Mouse (Mus musculus): ENCODE data around the gene Alg2. TPM values are rescaled to one million over a fixed set of nuclear protein-coding genes. Genes with fewer than 3 reads are reported as not detected.

The Alg2 gene
- polyA plus RNA-seq, 1 experiment from 2014 or later, result 48.1 TPM

GRCm38 (mm10) chr4:47438956-47439355 is 35.2 kb downstream of the Alg2 start:
- H3K27me3 ChIP-seq (ENCODE audit: insufficient read depth, low read length), result no peaks in the 10 kb centered on the region
- no peak overlapping the region for H3K27ac ChIP-seq
- no peaks in the 10 kb centered on the region for H3K9me3 ChIP-seq (replicated peaks; ENCODE audit: low read length)
- no peaks in the 10 kb centered on the region for H3K36me3 ChIP-seq (ENCODE audit: insufficient read depth, low read length)
- no peak overlapping the region for H3K9ac ChIP-seq (ENCODE audit: low read depth, low read length)
- 79% methylated on average over 6 of the region's 6 CpGs for WGBS
- no peak for ATAC-seq (replicated peaks; ENCODE audit: low FRiP score, low read depth)
- H3K4me3 ChIP-seq (replicated peaks; ENCODE audit: low read depth, low read length), result no peak overlapping the region
- no peak overlapping the region for H3K4me2 ChIP-seq (ENCODE audit: low read length)
- no peak for TF ChIP-seq CTCF (IDR thresholded peaks at IDR 0.05; ENCODE audit: low read depth)
- DNase-seq (ENCODE audit: low spot score), result no peak
- no peaks in the 10 kb centered on the region; the same call in 1 of the 2 replicates for H3K4me1 ChIP-seq (replicated peaks; ENCODE audit: insufficient read depth, low read length)

- Histone ChIP-seq H3K27ac (no peak overlapping the region), H3K9ac (ENCODE audit: low read depth, low read length) (peak overlapping the region; percentile 53), H3K4me1 (replicated peaks; ENCODE audit: insufficient read depth, low read length) (no peaks in the 10 kb centered on the region; the same call in 1 of the 2 replicates), H3K4me3 (replicated peaks; ENCODE audit: low read depth, low read length) (peak overlapping the region; percentile 48), H3K9me3 (replicated peaks; ENCODE audit: low read length) (no peaks in the 10 kb centered on the region), H3K27me3 (ENCODE audit: insufficient read depth, low read length) (no peaks in the 10 kb centered on the region), H3K36me3 (ENCODE audit: insufficient read depth, low read length) (no peaks in the 10 kb centered on the region), H3K4me2 (ENCODE audit: low read length) (peak overlapping the region; percentile 92)
- under 1% methylated on average over 33 of the region's 33 CpGs for WGBS
- peak; percentile 91 for DNase-seq (ENCODE audit: low spot score)
- ATAC-seq (replicated peaks; ENCODE audit: low FRiP score, low read depth), result peak; percentile 82
- peak; percentile 93 for TF ChIP-seq CTCF (IDR thresholded peaks at IDR 0.05; ENCODE audit: low read depth)
Measured at GRCm38 (mm10) chr4:47437365-47438340, 36.5 kb downstream of the Alg2 start.

- no peak overlapping the region for H3K4me2 ChIP-seq (ENCODE audit: low read length)
- ATAC-seq (replicated peaks; ENCODE audit: low FRiP score, low read depth), result no peak
- 60% methylated on average over 28 of the region's 28 CpGs for WGBS
Measured at GRCm38 (mm10) chr4:47435566-47436360, 38.4 kb downstream of the Alg2 start.

GRCm38 (mm10) chr4:47435131-47435530 is 39.0 kb downstream of the Alg2 start:
- Histone ChIP-seq H3K36me3 (ENCODE audit: insufficient read depth, low read length) (no peaks in the 10 kb centered on the region), H3K4me2 (ENCODE audit: low read length) (no peak overlapping the region), H3K9me3 (replicated peaks; ENCODE audit: low read length) (no peaks in the 10 kb centered on the region), H3K27me3 (ENCODE audit: insufficient read depth, low read length) (no peaks in the 10 kb centered on the region), H3K4me3 (replicated peaks; ENCODE audit: low read depth, low read length) (no peak overlapping the region), H3K27ac (no peak overlapping the region), H3K9ac (ENCODE audit: low read depth, low read length) (no peak overlapping the region), H3K4me1 (replicated peaks; ENCODE audit: insufficient read depth, low read length) (no peaks in the 10 kb centered on the region; the same call in 1 of the 2 replicates)
- no peak for DNase-seq (ENCODE audit: low spot score)
- WGBS, result 67% methylated on average over 12 of the region's 12 CpGs
- ATAC-seq (replicated peaks; ENCODE audit: low FRiP score, low read depth), result no peak
- no peak for TF ChIP-seq CTCF (IDR thresholded peaks at IDR 0.05; ENCODE audit: low read depth)

More at GRCm38 (mm10) chr4:47435566-47436360, 38.4 kb downstream of the Alg2 start:
- H3K36me3 ChIP-seq (ENCODE audit: insufficient read depth, low read length), result no peaks in the 10 kb centered on the region
- no peaks in the 10 kb centered on the region for H3K27me3 ChIP-seq (ENCODE audit: insufficient read depth, low read length)
- H3K27ac ChIP-seq, result no peak overlapping the region
- H3K9ac ChIP-seq (ENCODE audit: low read depth, low read length), result no peak overlapping the region
- H3K4me1 ChIP-seq (replicated peaks; ENCODE audit: insufficient read depth, low read length), result no peaks in the 10 kb centered on the region; the same call in 1 of the 2 replicates
- no peak overlapping the region for H3K4me3 ChIP-seq (replicated peaks; ENCODE audit: low read depth, low read length)
- no peak for DNase-seq (ENCODE audit: low spot score)
- H3K9me3 ChIP-seq (replicated peaks; ENCODE audit: low read length), result no peaks in the 10 kb centered on the region
- TF ChIP-seq CTCF (IDR thresholded peaks at IDR 0.05; ENCODE audit: low read depth), result no peak

GRCm38 (mm10) chr4:47432766-47433165 is 41.4 kb downstream of the Alg2 start:
- WGBS, result 63% methylated on average over 7 of the region's 7 CpGs
- no peaks in the 10 kb centered on the region for H3K9me3 ChIP-seq (replicated peaks; ENCODE audit: low read length)
- H3K27me3 ChIP-seq (ENCODE audit: insufficient read depth, low read length), result no peaks in the 10 kb centered on the region
- no peak for TF ChIP-seq CTCF (IDR thresholded peaks at IDR 0.05; ENCODE audit: low read depth)
- ATAC-seq (replicated peaks; ENCODE audit: low FRiP score, low read depth), result no peak
- no peak overlapping the region for H3K4me3 ChIP-seq (replicated peaks; ENCODE audit: low read depth, low read length)
- no peak overlapping the region for H3K4me2 ChIP-seq (ENCODE audit: low read length)
- no peak overlapping the region for H3K9ac ChIP-seq (ENCODE audit: low read depth, low read length)
- no peak overlapping the region for H3K27ac ChIP-seq
- no peak for DNase-seq (ENCODE audit: low spot score)
- no peaks in the 10 kb centered on the region for H3K36me3 ChIP-seq (ENCODE audit: insufficient read depth, low read length)
- no peaks in the 10 kb centered on the region; the same call in 1 of the 2 replicates for H3K4me1 ChIP-seq (replicated peaks; ENCODE audit: insufficient read depth, low read length)

- ATAC-seq (replicated peaks; ENCODE audit: low FRiP score, low read depth) (no peak), DNase-seq (ENCODE audit: low spot score) (no peak)
- no peak for TF ChIP-seq CTCF (IDR thresholded peaks at IDR 0.05; ENCODE audit: low read depth)
- no peaks in the 10 kb centered on the region for H3K9me3 ChIP-seq (replicated peaks; ENCODE audit: low read length)
- H3K9ac ChIP-seq (ENCODE audit: low read depth, low read length), result no peak overlapping the region
- no peaks in the 10 kb centered on the region for H3K36me3 ChIP-seq (ENCODE audit: insufficient read depth, low read length)
- WGBS, result 88% methylated on average over 5 of the region's 5 CpGs
- H3K4me2 ChIP-seq (ENCODE audit: low read length), result no peak overlapping the region
- H3K27ac ChIP-seq, result no peak overlapping the region
- no peak overlapping the region for H3K4me3 ChIP-seq (replicated peaks; ENCODE audit: low read depth, low read length)
- H3K4me1 ChIP-seq (replicated peaks; ENCODE audit: insufficient read depth, low read length), result no peaks in the 10 kb centered on the region
- H3K27me3 ChIP-seq (ENCODE audit: insufficient read depth, low read length), result no peaks in the 10 kb centered on the region
Measured at GRCm38 (mm10) chr4:47431081-47431480, 43.1 kb downstream of the Alg2 start.

Measured in kidney, postnatal 0 days (tissue).